Mouse (Mus musculus) ES-Bruce4 (cell line): ENCODE data around the gene Iqcf3.

Source experiments
- CTCF ChIP-seq: IDR thresholded peaks from one replicate; pipeline ENCODE4 v1.8.1; 2011; ENCODE audit warnings: low read depth, low read length
- EP300 ChIP-seq: IDR thresholded peaks from 2 replicates; pipeline ENCODE4 v1.6.1; 2011; ENCODE audit warnings: low read depth, low read length; ENCODE audit not compliant: insufficient read depth
- POLR2A ChIP-seq: IDR thresholded peaks from one replicate; pipeline ENCODE4 v1.8.1; 2011; ENCODE audit warnings: low read length; ENCODE audit not compliant: insufficient read depth

DNA sequence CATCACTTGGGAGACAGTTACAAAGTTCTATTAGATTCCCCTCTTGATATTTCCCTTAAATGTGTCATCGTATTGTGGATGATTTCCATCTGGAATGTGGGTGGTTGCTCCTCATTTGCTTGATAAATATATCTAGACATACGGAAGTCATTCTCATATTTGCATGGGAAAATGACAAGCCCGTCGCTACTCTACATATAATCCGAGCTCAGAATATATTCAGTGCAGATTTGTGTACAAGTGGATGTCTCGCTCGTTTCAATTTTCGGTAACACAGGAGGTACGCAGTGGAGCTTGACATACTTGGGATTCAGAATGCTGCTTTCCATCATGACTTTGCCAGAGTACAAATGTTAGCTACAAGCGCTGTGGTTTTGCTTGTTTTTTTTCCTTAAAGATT is 52.1 kb downstream of the Iqcf3 start:
- TF ChIP-seq POLR2A (no peak), CTCF (no peak), EP300 (no peak)
